Mouse (Mus musculus) spleen, adult 2 months (tissue): ENCODE measurements around the gene Calr4. TPM values are rescaled to one million over a fixed set of nuclear protein-coding genes. Genes with fewer than 3 reads are reported as not detected.

Experiments
- DNase-seq, 2 experiments: peaks; one replicate each; pipeline versions ENCODE4 v3.0.0 to v3.0.0-alpha.2; 2012 to 2021; ENCODE audit warnings: low spot score in 2 of 2, low read depth in 1 of 2
- H3K27ac ChIP-seq: fragments of 200-500 bp; 2 replicates; pipeline ENCODE4 v1.5.1; 2012; ENCODE audit warnings: low read length, inconsistent platforms; ENCODE audit not compliant: insufficient read depth
- H3K27me3 ChIP-seq: fragments of 200-500 bp; 2 replicates; pipeline ENCODE4 v1.6.1; 2012; ENCODE audit warnings: mild to moderate bottlenecking, moderate library complexity, low read length, inconsistent platforms; ENCODE audit not compliant: control insufficient read depth, insufficient read depth
- H3K36me3 ChIP-seq: fragments of 200-500 bp; 2 replicates; pipeline ENCODE4 v1.6.1; 2012; ENCODE audit warnings: mild to moderate bottlenecking, low read length, inconsistent platforms; ENCODE audit not compliant: control insufficient read depth, insufficient read depth
- H3K4me1 ChIP-seq: fragments of 200-500 bp; 2 replicates; pipeline ENCODE4 v1.6.1; 2011; ENCODE audit warnings: inconsistent platforms; ENCODE audit not compliant: control insufficient read depth, insufficient read depth, insufficient read length
- H3K4me3 ChIP-seq: fragments of 200-500 bp; 2 replicates; pipeline ENCODE4 v1.5.1; 2011; ENCODE audit warnings: mild to moderate bottlenecking, inconsistent platforms; ENCODE audit not compliant: insufficient read depth, insufficient read length; ENCODE audit errors: extremely low read depth
- CTCF ChIP-seq: fragments of 200-500 bp; IDR thresholded peaks from 2 replicates; pipeline ENCODE4 v1.5.1; 2011; ENCODE audit warnings: mild to moderate bottlenecking, inconsistent platforms; ENCODE audit not compliant: insufficient read depth, insufficient read length, insufficient replicate concordance; ENCODE audit errors: extremely low read depth
- POLR2A ChIP-seq: fragments of 200-500 bp; IDR thresholded peaks from 2 replicates; pipeline ENCODE4 v1.6.1; 2011; ENCODE audit warnings: low read depth, low read length, inconsistent platforms
- WGBS: fragments of 180-500 bp; shearing (Covaris S2); methylation state at CpG from one replicate; pipeline ENCODE4 v1.1.7; 2018; 5-methylcytosine and 5-hydroxymethylcytosine counted together
- polyA plus RNA-seq: library from polyadenylated mRNA; depleted of rRNA; stranded (reverse); fragments of >200 nt; gene quantifications from 2 replicates; pipeline ENCODE4 v1.2.3, GENCODE M21; 2012

Calr4 gene
- polyA plus RNA-seq, 1 experiment: not detected

DNA sequence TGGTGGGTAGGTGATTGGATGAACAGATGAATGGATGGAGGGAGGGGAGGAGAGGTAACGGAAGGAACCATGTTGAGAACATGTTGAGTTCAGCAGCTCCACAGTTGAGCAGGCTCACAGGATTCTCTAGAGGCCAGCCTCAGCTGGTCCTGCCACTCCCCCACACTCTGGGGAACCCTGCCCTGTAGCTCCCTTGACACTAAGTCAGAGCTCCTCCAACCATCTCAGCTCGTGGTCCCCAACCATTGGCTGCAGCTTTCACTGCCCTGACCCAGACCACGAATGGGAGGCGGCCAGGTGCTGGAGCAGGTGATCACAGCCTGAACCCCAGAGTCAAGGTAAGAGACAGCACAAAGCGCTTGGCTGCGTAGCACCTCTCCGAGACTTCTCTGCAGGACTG, 16.3 kb upstream of the Calr4 start:
- 68% methylated on average over 7 of the region's 7 CpGs for WGBS
- TF ChIP-seq CTCF (no peak), POLR2A (no peak)

DNA sequence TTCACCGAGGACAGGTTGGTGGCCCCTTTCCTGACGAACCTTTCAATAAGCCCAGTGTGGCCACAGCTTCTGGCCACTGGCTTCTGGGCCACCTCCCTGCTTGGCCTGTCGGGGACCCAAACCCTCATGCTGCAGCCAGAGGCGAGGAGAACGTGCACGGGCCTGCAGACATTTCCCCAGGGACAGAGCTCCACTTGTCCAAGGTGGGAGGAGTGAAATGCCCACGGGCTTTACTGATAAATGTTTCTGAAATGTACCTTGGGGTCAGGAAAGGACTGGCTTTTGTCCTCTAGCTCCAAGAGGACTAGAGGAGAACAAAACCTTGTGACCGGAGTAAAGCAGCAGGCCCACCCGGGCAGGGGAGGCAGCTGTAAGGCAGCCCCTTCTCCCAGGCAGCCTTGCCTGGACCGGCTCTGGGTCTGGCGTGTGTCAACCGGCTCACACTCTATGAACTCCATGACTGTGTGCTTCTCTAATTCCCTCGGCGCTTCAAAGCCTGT, 13.8 kb upstream of the Calr4 start:
- Histone ChIP-seq H3K4me1 (no peaks in the 10 kb centered on the region), H3K27ac (no peak overlapping the region), H3K27me3 (no peaks in the 10 kb centered on the region), H3K4me3 (no peak overlapping the region), H3K36me3 (no peaks in the 10 kb centered on the region)
- no peak for DNase-seq
- 92% methylated on average over 14 of the region's 14 CpGs for WGBS
- no peak for TF ChIP-seq POLR2A
- no peak for TF ChIP-seq CTCF

More for the DNA sequence above, 16.3 kb upstream of the Calr4 start:
- Histone ChIP-seq H3K36me3 (no peaks in the 10 kb centered on the region), H3K4me1 (no peaks in the 10 kb centered on the region), H3K27me3 (no peaks in the 10 kb centered on the region), H3K4me3 (no peak overlapping the region), H3K27ac (no peak overlapping the region)
- no peak for DNase-seq

DNA sequence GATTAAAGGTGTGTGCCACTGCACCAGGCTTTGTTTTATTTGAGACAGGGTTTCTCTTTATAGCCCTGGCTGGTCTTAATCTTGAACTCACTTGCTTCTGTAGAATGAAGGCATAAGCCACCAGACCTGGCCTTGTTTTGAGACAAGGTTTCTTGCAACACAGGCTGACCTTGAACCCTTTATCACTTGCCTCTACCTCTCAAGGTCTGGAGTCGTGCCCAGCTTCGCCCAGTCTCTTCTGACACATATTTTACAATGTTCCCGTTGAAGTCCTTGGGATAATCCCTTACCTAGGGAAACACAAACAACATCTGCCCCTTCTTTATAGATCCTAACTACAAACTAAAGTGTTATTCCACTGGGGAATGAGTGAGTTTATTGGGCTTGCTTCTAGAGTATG, 12.3 kb upstream of the Calr4 start:
- Histone ChIP-seq H3K4me3 (no peak overlapping the region), H3K27me3 (no peaks in the 10 kb centered on the region), H3K36me3 (no peaks in the 10 kb centered on the region), H3K4me1 (no peaks in the 10 kb centered on the region), H3K27ac (no peak overlapping the region)
- WGBS: 62% methylated on average over 3 of the region's 3 CpGs
- no peak for DNase-seq
- TF ChIP-seq POLR2A (no peak), CTCF (no peak)

DNA sequence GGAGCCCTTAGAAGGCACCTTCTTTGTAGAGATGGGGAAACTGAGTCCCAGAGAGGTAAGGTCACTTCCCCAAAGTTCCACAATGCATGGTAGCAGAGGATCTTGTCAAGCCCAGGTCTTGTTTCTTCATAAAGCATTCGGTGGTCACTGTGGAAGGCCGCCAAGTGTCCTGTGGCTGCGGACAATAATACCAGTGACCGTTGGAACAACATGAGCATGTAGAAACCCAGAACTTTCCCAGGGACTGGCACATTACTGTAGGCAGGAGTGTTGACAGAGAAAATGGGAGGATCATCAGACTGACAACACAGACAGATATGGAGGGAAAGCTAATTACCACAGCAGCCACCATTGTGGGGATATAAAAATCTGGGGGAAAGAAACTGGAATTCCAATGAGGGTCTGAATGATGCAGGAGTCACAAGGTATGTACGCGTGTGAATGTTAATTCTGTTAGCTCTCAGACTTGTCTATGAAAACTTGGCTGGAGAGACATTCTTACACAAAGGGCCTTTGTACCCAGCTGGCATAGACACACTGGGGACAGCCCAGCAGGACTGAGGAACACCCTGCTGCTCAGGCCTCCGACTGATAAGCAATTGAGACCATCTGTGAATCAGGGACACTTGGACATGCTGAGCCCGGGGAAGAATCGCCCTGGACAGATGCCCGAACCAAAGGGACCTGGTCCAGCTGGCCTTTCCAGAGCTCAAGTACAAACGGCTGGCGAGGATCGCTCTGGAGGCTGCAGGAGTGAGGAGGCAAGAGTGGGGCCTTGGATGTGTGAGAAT, 9.3 kb upstream of the Calr4 start:
- no peak for TF ChIP-seq CTCF
- TF ChIP-seq POLR2A: no peak
- H3K4me3 ChIP-seq: no peak overlapping the region
- 92% methylated on average over 13 of the region's 13 CpGs for WGBS
- no peaks in the 10 kb centered on the region for H3K27me3 ChIP-seq
- no peaks in the 10 kb centered on the region for H3K4me1 ChIP-seq
- no peaks in the 10 kb centered on the region for H3K36me3 ChIP-seq
- H3K27ac ChIP-seq: no peak overlapping the region
- no peak for DNase-seq

DNA sequence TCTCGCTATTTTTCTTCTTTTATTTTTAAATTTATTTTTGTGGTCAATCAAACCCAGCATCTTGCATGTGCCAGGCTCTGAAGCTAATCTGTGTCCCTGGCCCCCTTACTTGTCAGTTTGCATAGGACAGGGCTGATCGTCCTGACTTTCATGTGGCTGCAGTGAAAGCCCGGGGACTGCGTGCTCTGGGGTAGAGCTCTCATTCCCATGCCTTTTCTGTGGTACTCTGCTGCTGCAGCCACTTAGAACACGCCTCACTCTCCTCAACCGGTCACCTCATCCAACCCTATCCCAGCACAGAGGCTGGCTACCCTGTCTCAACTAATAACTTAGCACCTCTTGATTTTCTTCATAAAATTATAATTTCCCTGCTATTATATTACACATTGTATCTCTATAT, 8.7 kb upstream of the Calr4 start:
- Histone ChIP-seq H3K4me3 (no peak overlapping the region), H3K4me1 (no peaks in the 10 kb centered on the region), H3K27me3 (no peaks in the 10 kb centered on the region), H3K27ac (no peak overlapping the region), H3K36me3 (no peaks in the 10 kb centered on the region)
- no peak for TF ChIP-seq POLR2A
- no peak for TF ChIP-seq CTCF
- DNase-seq: no peak
- 91% methylated on average over 6 of the region's 6 CpGs for WGBS

DNA sequence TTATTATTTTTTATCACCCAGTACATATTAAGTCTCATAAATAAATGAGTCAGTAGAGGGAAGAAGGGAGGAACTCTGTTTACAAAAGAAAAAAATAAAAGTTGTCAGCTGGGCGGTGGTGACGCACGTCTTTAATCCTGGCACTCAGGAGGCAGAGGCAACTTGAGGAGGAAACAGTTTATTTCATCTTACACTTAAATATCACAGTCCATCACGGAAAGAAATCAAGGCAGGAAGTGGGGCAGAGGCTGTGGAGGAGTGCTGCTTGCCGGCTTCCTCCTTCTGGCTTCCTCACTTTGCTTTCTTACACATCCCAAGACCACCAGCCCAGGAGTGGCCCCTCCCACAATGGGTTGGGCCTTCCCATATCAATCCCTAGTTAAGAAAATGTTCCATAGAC, 8.2 kb upstream of the Calr4 start:
- no peak for DNase-seq
- no peaks in the 10 kb centered on the region for H3K36me3 ChIP-seq
- no peaks in the 10 kb centered on the region for H3K27me3 ChIP-seq
- H3K27ac ChIP-seq: no peak overlapping the region
- no peak overlapping the region for H3K4me3 ChIP-seq
- 48% methylated on average over 5 of the region's 5 CpGs for WGBS
- TF ChIP-seq CTCF: no peak
- TF ChIP-seq POLR2A: no peak
- H3K4me1 ChIP-seq: no peaks in the 10 kb centered on the region

DNA sequence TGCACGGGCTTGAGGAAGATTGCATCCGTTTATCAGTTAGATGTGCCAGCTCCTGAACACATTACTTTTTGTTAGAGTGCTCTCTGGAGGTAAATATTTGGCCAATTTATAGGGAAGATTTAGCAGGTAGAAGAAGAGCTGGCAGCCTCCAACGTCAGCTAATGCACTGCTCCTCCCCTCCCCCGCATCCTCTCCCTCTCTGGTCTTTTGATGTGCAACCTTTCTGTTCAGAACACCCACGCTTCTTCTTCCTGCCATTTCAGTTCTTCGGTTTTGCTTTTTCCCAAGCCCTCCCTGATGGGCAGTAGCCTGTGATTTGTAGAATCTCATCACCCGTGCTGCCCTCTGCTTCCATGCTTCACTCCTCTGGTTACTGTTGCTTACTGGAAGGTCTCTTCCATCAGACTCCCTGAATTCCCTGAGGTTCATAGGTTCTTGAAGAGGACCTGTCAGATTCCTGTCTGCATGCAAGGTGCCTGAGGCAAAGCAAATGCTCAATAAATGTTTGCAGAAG, 4.5 kb upstream of the Calr4 start:
- H3K27ac ChIP-seq: no peak overlapping the region

More for the DNA sequence above, 4.5 kb upstream of the Calr4 start:
- Histone ChIP-seq H3K36me3 (no peaks in the 10 kb centered on the region), H3K4me1 (no peaks in the 10 kb centered on the region), H3K4me3 (no peak overlapping the region), H3K27me3 (no peaks in the 10 kb centered on the region)
- 44% methylated on average over 7 of the region's 7 CpGs for WGBS
- DNase-seq: peak in 1 of 2 experiments; percentile 1
- TF ChIP-seq POLR2A (no peak), CTCF (no peak)
